Mouse (Mus musculus): ENCODE data around the gene Fxyd6. TPM values are rescaled to one million over a fixed set of nuclear protein-coding genes. Genes with fewer than 3 reads are reported as not detected.

Fxyd6 gene
- polyA plus RNA-seq (2012; ENCODE audit: low replicate concordance): not detected in 2 replicates

DNA sequence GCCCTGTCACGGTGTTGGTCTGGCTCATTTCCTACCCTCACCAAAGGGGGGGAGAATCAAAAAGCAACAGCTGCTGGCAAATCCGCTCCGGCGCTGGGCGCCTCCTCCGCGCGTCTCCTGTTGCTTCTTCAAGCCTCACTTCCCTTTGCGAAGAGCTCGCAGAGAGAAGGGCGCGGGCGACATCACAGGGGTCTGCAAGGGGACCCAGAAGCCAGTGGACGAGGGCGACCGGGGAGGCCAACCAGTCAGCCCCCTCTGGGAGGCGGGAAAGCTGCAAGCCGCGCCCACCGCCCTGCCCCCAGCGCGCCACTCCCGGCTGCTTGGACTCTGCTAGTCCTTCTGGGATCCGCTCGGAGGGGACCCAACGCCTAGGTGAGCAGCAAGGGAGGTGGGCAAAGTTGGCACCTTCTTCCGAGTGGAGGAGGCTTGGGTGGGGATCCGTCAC is at the start of gene Fxyd6:
Gene Fxyd6, plus strand, starts transcription at position 69 of the 445 bp plus-strand sequence.

DNA sequence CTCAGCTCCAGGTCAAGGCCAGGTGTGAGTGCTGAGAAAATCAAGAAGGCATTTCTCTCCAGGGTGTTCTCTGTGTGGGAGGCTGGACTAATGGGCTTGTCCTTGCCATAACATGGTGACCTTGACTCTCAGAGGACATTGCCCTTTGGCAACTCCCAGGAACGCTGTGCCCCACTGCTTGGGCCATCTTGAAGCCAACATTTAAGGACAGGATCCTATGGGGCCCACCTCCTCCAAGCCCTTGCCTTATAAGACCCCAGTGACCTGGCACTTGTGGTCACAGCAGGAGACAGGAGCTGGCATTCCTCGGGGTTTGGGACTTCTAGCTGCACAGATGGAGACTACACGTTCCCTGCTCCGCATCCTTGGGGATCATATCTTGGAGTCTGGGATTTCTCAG is 29.4 kb downstream of the Fxyd6 start, which contains the start of gene Fxyd2:
Gene Fxyd2, plus strand, starts transcription at position 236 of the 400 bp plus-strand sequence.

DNA sequence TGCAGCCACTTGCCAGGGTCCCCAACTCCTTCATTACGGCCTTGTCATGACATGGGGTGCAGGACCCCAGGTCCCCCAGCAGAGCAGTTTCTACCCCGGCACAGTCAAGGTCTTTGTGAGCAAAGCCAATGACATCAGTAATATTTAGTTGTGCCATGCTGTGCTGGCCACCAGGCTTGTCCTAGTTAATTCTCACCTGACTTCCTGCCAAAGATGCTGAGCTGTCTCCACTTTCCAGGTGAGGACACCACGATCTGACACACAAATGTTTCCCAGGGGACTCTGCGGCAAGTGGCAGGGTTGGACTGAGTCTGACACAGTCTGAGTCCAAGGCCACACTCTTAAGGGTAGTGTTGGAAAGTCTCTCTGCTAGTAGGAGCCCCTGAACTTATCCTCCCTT is 56.5 kb downstream of the Fxyd6 start, which contains the start of gene Dscaml1:
Gene Dscaml1, plus strand, starts transcription at position 173 of the 400 bp plus-strand sequence.

Other genes with a start within 250 kb of the Fxyd6 start
- 0.27 and 0.53 TPM in 2 replicates for gene Scn4b, start 231.8 kb upstream of the Fxyd6 start, polyA plus RNA-seq (2012; ENCODE audit: low replicate concordance)
- gene BC049352, start 188.2 kb upstream of the Fxyd6 start, polyA plus RNA-seq (2012; ENCODE audit: low replicate concordance): 0.19 TPM in 1 of 2 replicates, not detected in the other
- 0.10 TPM in 1 of 2 replicates, not detected in the other for gene Tmprss4, start 166.1 kb upstream of the Fxyd6 start, polyA plus RNA-seq (2012; ENCODE audit: low replicate concordance)
- 20.4 and 23.1 TPM in 2 replicates for gene Il10ra, start 101.0 kb upstream of the Fxyd6 start, polyA plus RNA-seq (2012; ENCODE audit: low replicate concordance)
- gene Tmprss13, start 51.1 kb upstream of the Fxyd6 start, polyA plus RNA-seq (2012; ENCODE audit: low replicate concordance): 0.04 and 0.08 TPM in 2 replicates
- gene Fxyd2, start 29.5 kb downstream of the Fxyd6 start, polyA plus RNA-seq (2012; ENCODE audit: low replicate concordance): 2.7 and 4.8 TPM in 2 replicates
- 0.72 and 2.0 TPM in 2 replicates for gene Dscaml1, start 56.4 kb downstream of the Fxyd6 start, polyA plus RNA-seq (2012; ENCODE audit: low replicate concordance)

Measured in hematopoietic multipotent progenitor cell, adult 10-12 weeks (in vitro differentiated cells).